Mouse (Mus musculus): ENCODE measurements around the gene Ngf.

Ngf gene

DNA sequence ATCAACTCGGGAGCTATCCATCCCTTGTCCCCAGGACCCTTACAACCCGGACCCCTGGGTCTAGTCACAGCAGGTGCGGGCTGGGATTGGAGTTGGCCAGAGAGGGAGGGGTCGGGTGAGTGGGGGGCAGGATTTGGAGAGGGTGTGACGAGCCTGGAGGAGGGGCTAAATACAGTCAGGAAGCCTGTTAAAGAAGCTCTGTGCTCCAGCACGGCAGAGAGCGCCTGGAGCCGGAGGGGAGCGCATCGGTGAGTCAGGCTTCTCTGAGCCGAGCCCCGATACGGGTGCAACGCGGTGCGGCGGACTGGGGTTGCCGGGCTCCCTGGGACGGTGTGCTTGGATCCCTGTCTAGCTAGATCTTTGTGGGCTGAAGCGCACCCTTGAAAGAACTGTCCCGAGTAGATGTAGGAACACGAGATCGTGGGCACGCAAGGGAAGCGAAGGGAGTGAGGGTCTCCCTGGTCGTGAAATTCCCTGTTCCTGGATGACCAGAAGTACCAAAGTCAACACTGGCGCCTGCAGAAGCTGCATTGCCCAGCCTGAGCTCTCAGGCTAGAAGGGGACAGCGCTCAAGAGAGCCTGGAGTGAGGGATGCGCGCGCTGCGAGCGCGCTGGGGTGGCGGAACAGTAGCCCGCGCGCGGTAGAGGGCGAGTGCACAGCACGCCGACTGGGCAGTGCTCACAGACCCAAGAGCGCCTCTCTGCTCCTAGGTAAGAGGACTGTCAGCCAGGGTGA is at the start of gene Ngf:
Gene Ngf, plus strand, starts transcription at position 207 of the 736 bp plus-strand sequence.
- DNase-seq (ENCODE audit: low spot score in 2 of 2): peak in 1 of 2 experiments; percentile 31

GRCm38 (mm10) chr3:102445567-102445966 is 24.2 kb upstream of the Ngf start:
- DNase-seq (ENCODE audit: low spot score in 2 of 2): no peak

DNA sequence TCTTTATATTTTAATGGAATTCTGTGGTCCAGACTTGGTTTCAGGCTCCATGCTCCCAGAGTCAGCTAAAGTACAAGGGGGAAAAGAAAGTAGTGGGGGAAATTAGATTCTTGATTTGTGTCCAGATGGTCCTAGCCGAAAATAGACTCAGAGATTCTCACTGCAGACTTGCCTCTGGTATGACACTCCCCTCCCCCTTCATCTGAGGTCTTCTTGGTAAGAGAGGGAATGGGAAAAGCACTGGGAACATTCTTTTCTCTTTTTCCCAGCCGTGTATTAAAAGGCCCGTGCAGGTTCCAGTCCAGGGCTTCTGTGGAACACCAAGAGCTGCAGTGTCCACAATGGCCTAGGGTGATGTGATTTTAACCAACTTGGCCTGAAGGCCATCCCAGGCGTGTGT is 23.0 kb upstream of the Ngf start:
- DNase-seq (ENCODE audit: low spot score in 2 of 2): no peak

- no peak for DNase-seq (ENCODE audit: low spot score in 2 of 2)
Observed at GRCm38 (mm10) chr3:102454566-102454965, 15.2 kb upstream of the Ngf start.

GRCm38 (mm10) chr3:102460528-102460927 is 9.2 kb upstream of the Ngf start:
- no peak for DNase-seq (ENCODE audit: low spot score in 2 of 2)

DNA sequence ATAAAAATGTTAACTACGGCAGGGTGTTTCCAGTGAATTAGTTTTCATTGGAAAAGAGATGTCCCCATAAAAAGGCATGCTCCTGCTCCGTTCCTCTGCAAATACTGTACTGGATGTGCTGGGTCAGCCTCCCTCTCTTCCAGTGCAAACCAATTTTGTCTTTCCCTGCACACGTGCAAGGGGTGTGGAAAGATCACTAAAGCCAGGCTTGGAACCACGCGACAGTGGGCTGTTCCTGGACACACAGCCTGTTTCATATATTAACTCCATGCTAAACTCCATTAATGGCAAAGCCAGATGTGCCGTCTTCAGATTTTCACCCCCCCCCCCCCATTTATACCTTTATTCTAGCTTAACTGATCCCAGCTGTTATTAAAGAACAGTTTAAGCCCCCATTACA is 8.7 kb upstream of the Ngf start:
- no peak for DNase-seq (ENCODE audit: low spot score in 2 of 2)

DNA sequence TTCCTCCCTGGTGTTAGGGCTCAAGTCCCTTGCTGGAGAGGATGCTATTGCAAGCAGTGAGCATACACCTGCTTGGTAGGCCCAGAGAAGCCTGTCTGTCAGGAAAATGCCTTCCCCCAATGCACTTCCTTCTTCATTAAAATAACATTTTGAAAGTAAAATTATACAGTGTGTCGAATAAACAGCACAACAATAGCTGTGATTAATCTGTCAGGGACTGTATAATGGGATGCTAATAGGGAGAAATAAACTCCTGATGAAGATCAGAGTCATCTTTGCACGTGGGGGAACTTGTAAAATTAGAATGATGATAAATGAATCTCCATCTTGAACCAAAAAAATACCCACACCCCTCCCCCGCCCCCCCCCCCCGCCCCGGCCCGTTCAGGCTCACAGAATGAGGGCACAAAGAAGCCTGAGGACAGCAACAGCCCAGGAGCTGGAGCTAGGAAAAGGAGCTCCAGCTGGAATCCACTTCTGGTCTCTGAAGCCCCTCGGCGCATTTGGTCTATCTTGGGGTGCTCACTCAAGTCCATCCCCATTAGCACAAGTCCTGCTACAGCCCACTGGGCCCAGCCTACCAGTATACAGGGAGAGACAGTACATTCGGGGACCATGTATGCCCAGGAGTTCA is 6.9 kb upstream of the Ngf start:
- no peak for DNase-seq (ENCODE audit: low spot score in 2 of 2)

DNA sequence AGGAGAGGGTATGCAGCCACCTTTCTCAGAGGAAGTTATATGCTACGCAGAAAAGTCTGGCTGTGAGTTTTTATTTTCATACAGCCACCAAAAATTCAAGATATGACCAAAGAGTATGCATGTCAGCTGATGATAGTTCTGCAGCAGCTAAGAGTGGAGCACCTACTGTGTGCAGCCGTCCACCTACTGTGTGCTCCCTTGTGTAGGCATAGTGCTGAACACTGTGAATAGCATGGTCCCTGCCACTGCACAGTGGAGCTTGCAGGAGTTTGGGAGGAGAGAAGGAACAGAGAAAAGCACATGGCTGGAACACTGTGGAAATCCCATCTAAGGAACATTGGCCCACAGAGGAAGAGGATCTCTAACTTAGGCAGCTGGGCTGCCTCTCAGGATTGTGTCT is 6.4 kb upstream of the Ngf start:
- no peak for DNase-seq (ENCODE audit: low spot score in 2 of 2)

- DNase-seq (ENCODE audit: low spot score in 2 of 2): peak; percentile 56 to 72
Observed at GRCm38 (mm10) chr3:102466587-102466986, 3.1 kb upstream of the Ngf start.

DNA sequence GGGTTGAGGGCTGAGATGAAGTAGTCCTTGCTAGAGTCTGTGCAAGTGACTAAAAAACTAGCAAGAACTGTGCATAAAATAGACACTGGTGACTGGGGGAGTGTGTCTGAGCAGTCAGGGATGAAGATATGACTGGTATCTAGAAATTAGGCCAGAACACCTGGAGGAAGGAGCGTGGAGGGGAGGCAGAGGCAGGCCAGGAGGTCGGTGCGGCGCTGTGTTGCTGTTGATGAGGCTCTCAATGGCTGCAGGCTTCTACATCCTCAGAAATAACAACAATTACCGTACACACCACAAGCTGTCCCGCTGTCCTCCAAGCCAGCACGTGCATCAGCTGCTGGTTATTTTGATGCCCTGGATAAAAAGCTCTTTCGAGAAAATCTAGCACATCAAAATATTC is 2.6 kb upstream of the Ngf start:
- DNase-seq (ENCODE audit: low spot score in 2 of 2): no peak

DNA sequence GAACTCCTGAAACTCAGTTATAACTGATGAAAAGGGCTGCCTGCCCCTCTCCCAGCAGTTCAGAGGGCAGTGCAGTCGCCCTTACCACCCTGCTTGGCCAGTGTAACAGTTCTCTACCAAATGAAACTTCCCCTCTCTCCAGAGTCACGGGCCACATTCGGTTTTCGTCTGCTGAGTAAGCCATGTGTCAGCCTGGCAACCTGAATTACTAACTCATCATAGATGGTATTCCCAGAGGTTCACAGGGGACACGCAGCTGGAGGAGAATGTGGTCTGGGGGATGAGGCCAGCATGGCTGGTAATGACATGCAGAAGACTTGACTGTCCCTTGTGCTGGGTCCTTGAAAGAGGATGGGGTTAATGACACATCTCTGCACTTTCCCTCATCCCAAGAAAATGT is 1.5 kb downstream of the Ngf start:
- no peak for DNase-seq (ENCODE audit: low spot score in 2 of 2)

GRCm38 (mm10) chr3:102471799-102472198 is 2.1 kb downstream of the Ngf start:
- DNase-seq (ENCODE audit: low spot score in 2 of 2): no peak

DNA sequence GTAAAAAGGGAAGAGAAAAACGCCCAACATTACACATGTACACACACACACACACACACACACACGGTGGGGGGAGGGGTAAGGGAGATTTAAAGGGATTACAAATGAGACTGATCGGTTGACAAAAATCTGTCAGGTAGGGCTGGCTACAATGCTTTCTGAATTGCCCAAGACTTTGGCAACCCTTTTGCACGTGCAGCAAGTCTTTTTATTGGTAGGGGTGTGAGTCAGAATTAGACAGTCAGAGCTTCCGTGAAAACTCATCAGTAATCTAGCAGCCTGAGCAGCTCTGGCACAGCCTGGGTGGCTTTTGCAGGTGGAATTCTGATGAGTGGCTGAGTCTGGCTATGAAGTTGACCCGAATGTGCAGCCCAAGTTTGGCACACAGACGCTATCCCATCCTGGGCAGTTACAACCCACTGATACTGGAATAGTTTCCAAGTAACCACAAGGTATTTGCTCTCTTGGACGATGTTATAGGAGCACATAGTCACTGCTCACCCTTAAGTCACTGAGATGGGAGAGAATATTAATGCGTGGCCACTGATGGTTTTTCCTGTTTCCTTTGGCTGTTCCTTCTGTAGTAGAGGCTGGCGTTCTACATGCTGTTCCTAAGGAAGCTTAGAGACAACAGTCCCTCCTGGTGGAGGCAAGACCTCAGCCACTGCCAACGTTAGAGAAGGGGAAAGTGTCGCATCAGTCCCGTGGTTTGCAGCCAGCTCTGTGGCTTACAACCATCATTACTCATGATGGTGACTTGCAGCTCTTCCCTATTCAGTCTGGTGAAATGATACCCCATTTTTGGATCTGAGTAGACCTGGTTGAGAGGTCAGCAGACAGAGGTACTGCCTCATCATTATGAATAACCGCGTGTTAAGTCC is 4.8 kb downstream of the Ngf start:
- DNase-seq (ENCODE audit: low spot score in 2 of 2): no peak

DNA sequence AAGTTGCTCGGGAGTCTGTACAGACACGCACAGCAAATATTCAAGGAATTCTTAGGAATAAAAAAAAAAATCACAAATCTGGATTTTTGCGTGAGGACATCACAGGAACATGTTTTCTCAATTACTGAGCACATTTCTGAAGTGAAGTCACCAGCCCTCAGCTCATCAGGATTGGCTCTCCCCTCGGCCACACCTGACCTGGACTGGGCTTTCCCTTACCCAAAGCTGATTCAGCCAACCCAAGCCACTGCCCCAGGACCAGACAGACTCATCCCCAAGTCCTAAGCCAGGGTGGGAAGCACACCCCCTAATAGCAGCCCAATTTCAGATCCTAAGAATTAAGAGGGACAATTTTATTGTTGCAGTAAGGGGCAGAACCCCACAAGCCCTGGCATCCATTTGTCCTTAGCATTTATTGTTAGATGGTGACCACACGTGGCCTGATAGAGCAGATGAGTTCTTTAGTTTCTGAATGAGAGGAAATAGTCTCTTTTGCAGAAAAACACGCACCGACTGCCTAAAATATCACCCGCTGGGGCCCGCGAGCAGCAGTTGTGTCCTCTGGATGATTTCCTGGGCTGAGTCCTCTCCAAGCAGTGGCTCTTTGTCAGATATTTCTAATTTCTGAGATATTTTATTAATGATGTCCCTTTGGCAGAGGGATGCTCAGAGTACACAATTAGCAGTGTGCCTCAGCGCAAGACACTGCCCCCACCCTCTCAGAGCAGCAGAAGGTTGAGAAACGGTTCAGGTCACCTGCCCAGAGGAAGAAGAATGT is 8.4 kb downstream of the Ngf start:
- DNase-seq (ENCODE audit: low spot score in 2 of 2): no peak

GRCm38 (mm10) chr3:102490393-102491123 is 20.8 kb downstream of the Ngf start:
- peak in 1 of 2 experiments; percentile 11 for DNase-seq (ENCODE audit: low spot score in 2 of 2)

GRCm38 (mm10) chr3:102498113-102498512 is 28.4 kb downstream of the Ngf start:
- no peak for DNase-seq (ENCODE audit: low spot score in 2 of 2)

DNA sequence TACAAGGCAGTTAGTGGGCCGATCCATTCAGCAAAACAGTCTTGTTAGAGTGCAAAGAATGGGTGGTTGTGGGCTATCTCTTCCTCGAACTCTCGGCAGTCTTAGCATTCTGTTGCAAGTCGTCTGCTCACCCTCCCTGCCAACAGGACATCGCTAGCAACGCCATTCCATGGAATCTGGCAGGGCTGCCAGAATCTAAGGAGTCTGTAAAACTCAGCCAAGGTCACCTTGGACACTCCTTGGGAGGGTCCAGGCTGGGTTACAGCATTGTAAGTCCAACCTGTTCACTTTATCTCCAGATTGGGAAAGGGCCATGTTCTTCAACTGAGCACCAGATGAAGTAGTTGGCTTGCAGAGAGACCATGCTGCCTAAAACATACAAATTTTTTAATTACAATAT is 29.2 kb downstream of the Ngf start:
- no peak for DNase-seq (ENCODE audit: low spot score in 2 of 2)

- DNase-seq (ENCODE audit: low spot score in 2 of 2): no peak
Observed at GRCm38 (mm10) chr3:102500031-102500430, 30.3 kb downstream of the Ngf start.

DNA sequence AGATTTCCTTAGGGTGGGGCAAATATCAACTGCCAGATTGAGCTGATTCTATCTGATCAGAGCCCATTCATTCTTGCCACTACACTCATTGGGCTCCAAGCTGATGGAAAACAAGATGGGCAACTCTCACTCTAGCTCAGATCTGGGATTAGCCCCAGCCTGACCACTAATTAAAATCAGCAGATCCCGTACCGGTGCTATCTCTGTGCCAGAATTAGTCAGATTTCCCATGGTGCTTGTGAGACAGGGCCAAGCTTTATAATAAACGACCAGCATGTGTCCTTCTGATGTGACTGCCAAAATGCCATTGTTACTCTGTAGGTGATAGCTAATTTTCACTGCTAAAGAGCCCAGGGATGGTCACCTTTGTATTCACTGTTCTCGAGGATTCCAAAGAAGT is 31.5 kb downstream of the Ngf start:
- DNase-seq (ENCODE audit: low spot score in 2 of 2): no peak

DNA sequence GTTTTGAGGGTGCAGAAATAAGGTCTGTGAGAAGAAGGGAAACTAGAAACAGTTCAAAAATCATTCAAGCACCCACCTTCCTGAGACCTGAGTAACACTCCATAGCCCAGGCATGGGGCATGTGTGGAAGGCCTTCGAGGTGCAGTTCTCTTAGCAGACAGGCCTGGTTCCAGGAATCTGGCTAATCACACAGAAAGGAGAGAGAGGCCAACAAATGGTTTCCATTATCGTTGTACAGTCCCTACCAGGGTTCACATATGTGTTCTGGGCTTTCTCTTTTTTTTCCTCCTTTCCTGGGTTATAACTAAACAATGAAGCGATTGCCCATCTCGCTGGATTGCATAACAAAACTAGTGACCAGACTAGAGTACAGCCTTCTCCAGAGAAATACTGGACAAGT is 35.4 kb downstream of the Ngf start:
- no peak for DNase-seq (ENCODE audit: low spot score in 2 of 2)

DNA sequence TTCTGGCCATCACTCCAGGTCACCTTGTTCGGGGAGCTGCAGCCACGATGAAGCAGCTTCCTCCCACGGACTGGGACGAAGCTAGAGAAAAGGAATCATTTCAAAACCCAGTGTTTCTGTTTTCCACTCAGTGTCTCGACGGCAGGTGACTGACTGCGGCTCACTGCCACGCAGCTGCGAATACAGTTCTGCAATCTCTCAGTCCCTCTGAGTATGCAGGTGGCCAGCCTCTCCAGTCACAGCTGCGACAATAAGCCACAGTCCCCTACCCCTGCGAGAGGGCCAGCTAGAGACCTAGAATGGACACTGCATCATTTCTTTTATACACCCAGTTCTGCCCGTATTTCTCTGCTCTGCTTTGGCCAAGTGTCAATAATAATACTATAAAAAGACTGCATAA is 36.3 kb downstream of the Ngf start:
- no peak for DNase-seq (ENCODE audit: low spot score in 2 of 2)
